Mouse (Mus musculus): Measurements from ENCODE around the gene Adamtsl1. TPM values are rescaled to one million over a fixed set of nuclear protein-coding genes. Genes with fewer than 3 reads are reported as not detected.

Gene Adamtsl1
- polyA plus RNA-seq, 1 experiment from 2014 or later, result 13.2 TPM

DNA sequence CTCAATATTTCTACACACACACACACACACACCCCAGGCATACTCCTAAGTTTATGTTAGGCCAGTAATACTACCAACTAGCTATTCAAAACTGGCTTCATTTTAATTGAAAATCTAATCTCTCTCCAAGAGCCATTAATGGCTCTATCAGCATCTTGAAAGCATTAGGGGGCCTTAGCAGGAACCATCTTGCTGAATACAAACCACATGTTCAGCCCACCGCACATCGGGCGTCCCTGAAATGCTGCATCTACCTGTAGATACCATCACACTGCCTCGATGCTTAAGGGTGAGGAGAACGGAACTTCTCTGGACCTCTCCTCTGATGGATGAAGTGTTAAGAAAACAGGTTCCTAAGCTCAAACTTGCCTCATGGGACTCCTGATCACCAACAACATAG, 950.8 kb downstream of the Adamtsl1 start:
- Histone ChIP-seq H3K9ac (ENCODE audit: low read depth, low read length) (no peak overlapping the region), H3K27ac (ENCODE audit: low read depth, low read length) (no peak overlapping the region), H3K36me3 (ENCODE audit: control insufficient read depth, insufficient read depth, low read length) (no peaks in the 10 kb centered on the region), H3K9me3 (replicated peaks; ENCODE audit: control insufficient read depth, low read length) (no peaks in the 10 kb centered on the region), H3K4me3 (ENCODE audit: low read depth, low read length) (no peak overlapping the region), H3K4me1 (ENCODE audit: control insufficient read depth, insufficient read depth, low read length) (no peaks in the 10 kb centered on the region), H3K4me2 (no peak overlapping the region), H3K27me3 (ENCODE audit: control insufficient read depth, insufficient read depth, low read length) (no peaks in the 10 kb centered on the region)
- WGBS (ENCODE audit: insufficient replicate concordance), result 79% methylated on average over 5 of the region's 5 CpGs
- ATAC-seq (replicated peaks; ENCODE audit: insufficient number of reproducible peaks, low FRiP score, low TSS enrichment), result no peak

Measured in heart, embryonic 11.5 days (tissue).